Mouse (Mus musculus) forebrain, postnatal 0 days (tissue): ENCODE measurements around the gene Atf7. TPM values are rescaled to one million over a fixed set of nuclear protein-coding genes. Genes with fewer than 3 reads are reported as not detected.

ENCODE experiments used
- ATAC-seq: fragments of 200-750 bp; cut with Nextera tagmentation; 2 replicates; pipeline ENCODE4 v1.8.0; 2017; ENCODE audit warnings: mild to moderate bottlenecking, moderate library complexity
- DNase-seq: peaks from one replicate; pipeline ENCODE4 v3.0.0-alpha.2; 2015
- H3K27ac ChIP-seq: fragments of 300-500 bp; sonication (generic); 2 replicates; pipeline ENCODE4 v1.5.1; 2014; ENCODE audit warnings: low read depth, mild to moderate bottlenecking, antibody characterized with exemption, low read length, moderate library complexity, mixed read lengths
- H3K27me3 ChIP-seq: fragments of 300-500 bp; sonication (generic); 2 replicates; pipeline ENCODE4 v1.6.1; 2014; ENCODE audit warnings: mild to moderate bottlenecking, low read length, mixed read lengths; ENCODE audit not compliant: insufficient read depth
- H3K36me3 ChIP-seq: fragments of 300-500 bp; sonication (generic); 2 replicates; pipeline ENCODE4 v1.6.1; 2014; ENCODE audit warnings: mild to moderate bottlenecking, moderate library complexity; ENCODE audit not compliant: insufficient read depth
- H3K4me1 ChIP-seq: fragments of 300-500 bp; sonication (generic); 2 replicates; pipeline ENCODE4 v1.6.1; 2014; ENCODE audit warnings: antibody characterized with exemption; ENCODE audit not compliant: insufficient read depth
- H3K4me2 ChIP-seq: fragments of 300-500 bp; sonication (generic); 2 replicates; pipeline ENCODE4 v1.6.1; 2014; ENCODE audit warnings: low read depth, mild to moderate bottlenecking, moderate library complexity
- H3K4me3 ChIP-seq: fragments of 300-500 bp; sonication (generic); 2 replicates; pipeline ENCODE4 v1.5.1; 2014; ENCODE audit warnings: low read depth, low read length, mixed read lengths
- H3K9ac ChIP-seq: fragments of 300-500 bp; sonication (generic); 2 replicates; pipeline ENCODE4 v1.6.1; 2014; ENCODE audit warnings: mild to moderate bottlenecking
- H3K9me3 ChIP-seq: fragments of 300-500 bp; sonication (generic); 2 replicates; pipeline ENCODE4 v1.6.1; 2016; ENCODE audit warnings: low read length
- CTCF ChIP-seq: sonication (generic); IDR thresholded peaks from 2 replicates; pipeline ENCODE4 v1.5.1; 2016; ENCODE audit warnings: antibody characterized with exemption, control low read depth, low read depth
- WGBS: fragments of 180-500 bp; shearing (Covaris S2); extraction: QIAGEN DNeasy Blood & Tissue Kit; methylation state at CpG from one replicate; pipeline ENCODE4 v1.1.7; 2014; 5-methylcytosine and 5-hydroxymethylcytosine counted together
- polyA plus RNA-seq: library from polyadenylated mRNA; unstranded; fragments of >200 nt; fragmentation: Nextera tagmentation; extraction: Ambion mirVana; gene quantifications from 2 replicates; pipeline ENCODE4 v1.2.1, GENCODE M21; 2015
- total RNA-seq: library from RNA; depleted of rRNA; stranded (reverse); fragments of >200 nt; gene quantifications from 2 replicates; pipeline ENCODE4 v1.2.3, GENCODE M21; 2014

Atf7 gene
- total and polyA plus RNA-seq, 2 experiments from 2014 or later, result 9.9 to 10.2 TPM

DNA sequence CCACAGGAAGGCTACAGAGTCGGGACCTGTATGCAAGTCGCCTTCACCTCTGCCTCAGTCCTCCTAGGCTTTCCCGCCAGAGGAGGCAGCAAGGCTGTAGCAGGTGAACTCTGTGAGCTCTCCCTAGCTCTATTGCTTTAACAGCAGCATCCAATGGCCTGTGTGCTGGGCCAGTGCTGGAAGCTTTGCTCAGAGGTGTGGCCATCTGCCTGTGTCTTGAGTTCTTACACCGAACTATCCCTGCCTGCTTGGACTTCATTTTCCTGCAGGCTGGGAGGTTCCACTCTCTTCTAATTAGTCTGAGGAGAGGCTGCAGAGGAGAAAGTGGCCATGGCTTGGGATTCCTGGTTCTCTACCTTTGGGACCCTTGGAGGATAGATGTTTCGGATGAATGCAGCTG is 113.3 kb downstream of the Atf7 start:
- no peaks in the 10 kb centered on the region for H3K27me3 ChIP-seq
- H3K4me2 ChIP-seq, result no peak overlapping the region; the same call in 1 of the 2 replicates
- DNase-seq (no peak), ATAC-seq (no peak)
- 35% methylated on average over 5 of the region's 5 CpGs for WGBS
- no peak for TF ChIP-seq CTCF
- peaks cover 9% of the 10 kb centered on the region; the same call in 1 of the 2 replicates for H3K36me3 ChIP-seq
- peaks cover 34% of the 10 kb centered on the region for H3K4me1 ChIP-seq
- H3K4me3 ChIP-seq, result no peak overlapping the region
- H3K9ac ChIP-seq, result peak overlapping the region; percentile 18; the same call in 1 of the 2 replicates
- peak overlapping the region; percentile 96 for H3K27ac ChIP-seq
- H3K9me3 ChIP-seq, result no peaks in the 10 kb centered on the region

DNA sequence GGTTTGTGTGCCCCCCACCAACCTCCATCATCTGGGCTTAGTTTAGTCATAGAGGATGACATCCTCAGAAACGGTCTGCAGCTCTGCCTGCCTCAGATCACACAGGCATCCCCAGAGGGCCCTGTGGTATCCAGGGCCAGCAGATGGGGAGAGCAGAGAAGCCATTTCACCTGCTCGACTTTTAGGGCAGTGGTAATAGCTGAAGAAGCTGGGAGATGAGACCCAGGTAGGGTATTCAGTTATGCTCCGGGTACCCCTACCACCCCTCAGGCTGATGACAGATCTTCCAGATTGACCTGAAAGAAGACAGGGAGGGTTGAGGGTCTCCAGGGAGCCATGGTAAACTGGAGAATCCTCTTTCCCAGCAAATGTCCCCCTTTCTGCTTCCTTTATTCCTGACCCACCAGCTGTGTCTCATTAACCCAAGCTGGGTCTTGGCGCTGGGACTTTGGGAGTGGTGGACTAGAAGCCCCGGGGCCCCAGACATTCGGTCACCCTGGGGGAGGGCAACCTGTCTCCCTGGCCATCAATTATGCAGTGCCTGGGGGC is 113.9 kb downstream of the Atf7 start:
- peak overlapping the region; percentile 83; the same call in 1 of the 2 replicates for H3K9ac ChIP-seq
- WGBS, result 19% methylated on average over 6 of the region's 6 CpGs
- no peaks in the 10 kb centered on the region for H3K27me3 ChIP-seq
- no peaks in the 10 kb centered on the region for H3K9me3 ChIP-seq
- no peak for TF ChIP-seq CTCF
- no peak for DNase-seq
- H3K4me3 ChIP-seq, result peak overlapping the region; percentile 66
- peak overlapping the region; percentile 88 for H3K4me2 ChIP-seq
- no peak for ATAC-seq
- peaks cover 34% of the 10 kb centered on the region for H3K4me1 ChIP-seq
- peaks cover 11% of the 10 kb centered on the region; the same call in 1 of the 2 replicates for H3K36me3 ChIP-seq
- peak overlapping the region; percentile 96 for H3K27ac ChIP-seq

DNA sequence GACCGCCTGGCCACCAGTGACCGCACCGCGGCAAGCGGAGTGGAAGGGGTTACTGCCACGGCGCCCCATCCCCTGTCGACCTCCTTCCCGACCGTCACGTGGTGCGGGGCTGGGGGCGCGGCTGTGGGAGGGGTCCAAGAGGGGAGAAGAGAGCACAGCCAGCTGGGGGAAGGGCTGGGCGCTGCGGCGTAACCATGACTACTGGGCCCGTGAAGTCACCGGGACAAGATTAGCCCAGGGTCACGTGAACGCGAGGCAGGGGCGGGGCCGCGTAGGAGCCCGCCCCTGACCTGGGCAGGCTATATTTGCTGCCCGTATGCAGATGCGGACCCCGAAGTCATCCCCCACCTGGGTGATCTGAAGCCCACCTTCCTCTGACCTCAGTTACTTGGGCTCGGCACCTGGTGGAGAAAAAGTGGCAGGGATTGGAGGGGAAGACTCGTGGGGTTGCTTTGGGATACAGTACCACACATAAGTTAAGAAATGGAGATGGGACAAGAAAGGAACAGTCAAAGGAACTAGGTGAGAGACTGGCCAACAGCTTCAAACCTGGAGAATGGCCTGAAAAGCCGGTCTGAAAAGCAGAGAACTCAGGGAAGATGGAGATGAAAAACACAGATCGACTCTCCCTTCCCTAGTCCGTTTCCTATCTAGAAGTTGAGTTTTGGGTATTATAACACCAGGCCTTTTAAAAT is 114.5 kb downstream of the Atf7 start:
- peak overlapping the region; percentile 96 for H3K27ac ChIP-seq
- no peak; the same call in 1 of the 2 replicates for TF ChIP-seq CTCF
- peak overlapping the region; percentile 88 for H3K4me2 ChIP-seq
- H3K9ac ChIP-seq, result peak overlapping the region; percentile 83
- no peaks in the 10 kb centered on the region for H3K27me3 ChIP-seq
- WGBS, result 3% methylated on average over 34 of the region's 34 CpGs
- peaks cover 33% of the 10 kb centered on the region for H3K4me1 ChIP-seq
- peak overlapping the region; percentile 66 for H3K4me3 ChIP-seq
- ATAC-seq, result peak; percentile 96
- peak; percentile 91 for DNase-seq
- H3K36me3 ChIP-seq, result peaks cover 12% of the 10 kb centered on the region
- no peaks in the 10 kb centered on the region for H3K9me3 ChIP-seq

DNA sequence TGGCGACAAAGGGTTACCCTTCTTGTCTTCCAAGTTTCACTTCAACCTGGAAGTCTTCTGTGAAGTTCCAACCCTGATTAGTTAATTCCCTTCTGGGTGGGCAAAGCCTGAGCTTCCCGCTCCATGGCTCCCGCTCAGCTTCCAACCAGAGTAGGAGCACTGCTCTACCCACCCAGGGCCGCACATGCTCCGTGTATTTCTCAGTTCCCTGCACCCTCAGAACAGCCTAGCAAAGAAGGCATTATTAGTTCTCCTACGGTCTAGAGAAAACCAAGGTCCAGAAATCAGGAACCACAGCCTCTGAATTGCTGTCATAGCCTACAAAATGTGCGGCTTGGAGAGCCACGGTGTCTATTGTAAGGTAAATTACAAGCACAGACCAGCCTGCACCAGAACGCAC is 115.2 kb downstream of the Atf7 start:
- peaks cover 27% of the 10 kb centered on the region for H3K4me1 ChIP-seq
- no peaks in the 10 kb centered on the region for H3K9me3 ChIP-seq
- no peak for TF ChIP-seq CTCF
- DNase-seq (peak; percentile 77), ATAC-seq (peak; percentile 87)
- peak overlapping the region; percentile 96 for H3K27ac ChIP-seq
- WGBS, result 4% methylated on average over 9 of the region's 9 CpGs
- no peaks in the 10 kb centered on the region for H3K27me3 ChIP-seq
- peak overlapping the region; percentile 66 for H3K4me3 ChIP-seq
- H3K9ac ChIP-seq, result peak overlapping the region; percentile 83
- H3K36me3 ChIP-seq, result peaks cover 19% of the 10 kb centered on the region
- peak overlapping the region; percentile 88 for H3K4me2 ChIP-seq

DNA sequence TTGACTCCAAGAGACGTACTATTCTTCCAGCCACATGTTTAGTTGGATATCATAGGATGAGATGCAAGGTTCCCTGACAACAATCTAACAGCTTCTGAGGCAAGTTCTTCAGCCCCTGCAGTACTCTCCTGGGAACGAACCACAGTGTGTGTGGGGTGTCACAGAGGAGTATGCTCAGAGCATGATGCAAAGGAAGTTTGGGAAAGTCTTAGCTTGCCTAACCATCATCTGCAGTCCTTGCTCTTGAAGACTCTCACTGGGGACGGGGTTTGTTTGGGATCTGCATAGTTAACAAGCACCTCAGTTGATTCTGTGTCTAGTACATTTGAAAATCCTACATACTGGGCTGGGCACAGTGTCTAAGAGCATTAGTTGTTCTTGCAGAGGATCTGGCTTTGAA is 116.9 kb downstream of the Atf7 start:
- Histone ChIP-seq H3K4me2 (no peak overlapping the region), H3K36me3 (peaks cover 36% of the 10 kb centered on the region), H3K27ac (no peak overlapping the region), H3K9me3 (no peaks in the 10 kb centered on the region), H3K27me3 (no peaks in the 10 kb centered on the region), H3K4me1 (peaks cover 26% of the 10 kb centered on the region), H3K9ac (no peak overlapping the region), H3K4me3 (no peak overlapping the region)
- DNase-seq, result no peak
- WGBS, result 79% methylated on average over 3 of the region's 3 CpGs
- ATAC-seq, result no peak
- TF ChIP-seq CTCF, result no peak

DNA sequence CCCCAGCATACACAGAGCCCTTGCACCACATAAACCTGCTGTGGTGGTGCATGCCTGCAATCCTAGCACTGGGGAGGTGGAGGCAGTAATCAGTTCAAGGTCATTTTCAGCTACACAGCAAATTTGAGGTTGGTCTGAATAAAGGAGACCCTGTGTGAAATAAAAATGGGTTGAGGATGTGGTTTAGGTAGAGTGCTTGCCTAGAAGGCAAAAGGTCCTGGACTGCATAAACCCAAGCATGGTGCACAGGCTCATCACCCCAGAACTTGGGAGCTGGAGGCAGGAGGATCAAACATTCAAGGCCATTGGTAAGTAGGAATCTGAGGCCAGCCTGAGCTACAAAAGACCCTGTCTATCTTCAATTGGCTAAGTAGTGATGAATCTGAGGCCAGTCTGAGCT is 117.7 kb downstream of the Atf7 start:
- peaks cover 26% of the 10 kb centered on the region for H3K4me1 ChIP-seq
- ATAC-seq (no peak), DNase-seq (no peak)
- H3K4me3 ChIP-seq, result no peak overlapping the region
- no peak overlapping the region for H3K27ac ChIP-seq
- H3K9ac ChIP-seq, result no peak overlapping the region
- H3K4me2 ChIP-seq, result no peak overlapping the region
- TF ChIP-seq CTCF, result no peak
- H3K9me3 ChIP-seq, result no peaks in the 10 kb centered on the region
- H3K27me3 ChIP-seq, result no peaks in the 10 kb centered on the region
- H3K36me3 ChIP-seq, result peaks cover 44% of the 10 kb centered on the region

DNA sequence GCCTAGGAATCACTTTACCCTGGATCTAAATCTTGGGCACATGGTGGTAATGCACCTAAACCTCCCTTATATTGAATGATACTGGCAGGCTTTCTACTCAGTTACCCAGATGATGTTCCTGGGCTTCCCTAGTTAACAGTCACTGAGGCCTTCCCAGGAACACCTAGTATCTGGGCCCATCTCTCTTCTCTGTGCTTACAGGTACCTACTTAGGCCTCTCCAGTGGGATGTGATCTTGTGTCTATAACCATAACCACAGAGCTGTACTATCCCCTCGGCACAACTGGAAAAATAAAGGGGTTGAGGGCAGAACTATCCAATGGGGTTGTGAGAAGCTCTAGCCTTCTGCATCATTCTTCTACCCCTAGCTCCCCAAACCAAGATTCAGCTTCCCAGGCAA is 118.4 kb downstream of the Atf7 start:
- peaks cover 51% of the 10 kb centered on the region for H3K36me3 ChIP-seq
- ATAC-seq (no peak), DNase-seq (no peak)
- no peak for TF ChIP-seq CTCF
- no peak overlapping the region for H3K9ac ChIP-seq
- no peaks in the 10 kb centered on the region for H3K27me3 ChIP-seq
- 85% methylated on average over 1 of the region's 1 CpGs for WGBS
- H3K9me3 ChIP-seq, result no peaks in the 10 kb centered on the region
- peaks cover 26% of the 10 kb centered on the region for H3K4me1 ChIP-seq
- H3K4me3 ChIP-seq, result no peak overlapping the region
- H3K27ac ChIP-seq, result no peak overlapping the region
- H3K4me2 ChIP-seq, result no peak overlapping the region
